Mouse (Mus musculus) bone marrow, adult 2 months (tissue): ENCODE results near the gene Kdelr1. TPM values are rescaled to one million over a fixed set of nuclear protein-coding genes. Genes with fewer than 3 reads are reported as not detected.

Experiments
- H3K27ac ChIP-seq: fragments of 200-500 bp; 2 replicates; pipeline ENCODE4 v1.5.1; 2012; ENCODE audit warnings: low read depth, mild to moderate bottlenecking, control low read depth, inconsistent platforms, low read length; ENCODE audit not compliant: control insufficient read depth, poor library complexity, insufficient read depth
- H3K4me1 ChIP-seq: fragments of 200-500 bp; 2 replicates; pipeline ENCODE4 v1.6.1; 2011; ENCODE audit warnings: low read length; ENCODE audit not compliant: control insufficient read depth, insufficient read depth
- H3K4me3 ChIP-seq: fragments of 200-500 bp; replicated peaks from 2 replicates; pipeline ENCODE3; 2011; ENCODE audit warnings: mild to moderate bottlenecking, low read depth, low read length, control low read depth; ENCODE audit not compliant: control insufficient read depth
- CTCF ChIP-seq: fragments of 200-500 bp; IDR thresholded peaks from 2 replicates; pipeline ENCODE4 v1.5.1; 2011; ENCODE audit warnings: low read length, control low read depth; ENCODE audit not compliant: control insufficient read depth, insufficient read depth
- POLR2A ChIP-seq: fragments of 200-500 bp; IDR thresholded peaks from 2 replicates; pipeline ENCODE4 v1.6.1; 2011; ENCODE audit warnings: low read depth, mild to moderate bottlenecking, control low read depth, low read length, borderline replicate concordance; ENCODE audit not compliant: control insufficient read depth
- WGBS: fragments of 180-500 bp; shearing (Covaris S2); methylation state at CpG from one replicate; pipeline ENCODE4 v1.1.7; 2018; 5-methylcytosine and 5-hydroxymethylcytosine counted together
- polyA plus RNA-seq: library from polyadenylated mRNA; stranded (reverse); fragments of >200 nt; gene quantifications from 2 replicates; pipeline ENCODE4 v1.2.4, GENCODE M21; 2011; ENCODE audit warnings: low replicate concordance; ENCODE audit not compliant: missing spikeins, insufficient read depth, insufficient read length

Kdelr1 gene
- polyA plus RNA-seq, 1 experiment: 69.2 TPM

DNA sequence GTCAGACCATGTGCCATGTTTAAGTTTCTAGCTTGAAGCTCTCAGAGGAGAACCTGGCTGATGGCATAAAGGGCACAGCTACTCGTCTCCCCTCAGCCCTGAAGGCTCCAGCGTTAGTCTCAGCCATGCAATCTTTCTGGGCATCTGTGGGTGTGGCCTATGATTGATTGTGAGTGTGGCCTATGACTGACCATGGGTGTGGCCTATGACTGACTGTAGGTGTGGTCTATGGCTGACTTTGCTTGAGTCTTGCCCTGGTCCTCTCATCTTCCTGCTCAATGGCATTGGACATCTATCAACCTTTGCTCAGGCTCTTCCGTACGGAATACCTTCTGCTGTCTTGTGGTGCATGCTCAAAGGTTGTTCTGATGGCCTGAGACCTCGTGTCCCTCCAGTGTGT, 29.0 kb downstream of the Kdelr1 start:
- Histone ChIP-seq H3K4me3 (no peak overlapping the region), H3K4me1 (no peaks in the 10 kb centered on the region; the same call in 1 of the 2 replicates), H3K27ac (no peak overlapping the region)
- TF ChIP-seq POLR2A (no peak), CTCF (no peak)
- 51% methylated on average over 5 of the region's 5 CpGs for WGBS

DNA sequence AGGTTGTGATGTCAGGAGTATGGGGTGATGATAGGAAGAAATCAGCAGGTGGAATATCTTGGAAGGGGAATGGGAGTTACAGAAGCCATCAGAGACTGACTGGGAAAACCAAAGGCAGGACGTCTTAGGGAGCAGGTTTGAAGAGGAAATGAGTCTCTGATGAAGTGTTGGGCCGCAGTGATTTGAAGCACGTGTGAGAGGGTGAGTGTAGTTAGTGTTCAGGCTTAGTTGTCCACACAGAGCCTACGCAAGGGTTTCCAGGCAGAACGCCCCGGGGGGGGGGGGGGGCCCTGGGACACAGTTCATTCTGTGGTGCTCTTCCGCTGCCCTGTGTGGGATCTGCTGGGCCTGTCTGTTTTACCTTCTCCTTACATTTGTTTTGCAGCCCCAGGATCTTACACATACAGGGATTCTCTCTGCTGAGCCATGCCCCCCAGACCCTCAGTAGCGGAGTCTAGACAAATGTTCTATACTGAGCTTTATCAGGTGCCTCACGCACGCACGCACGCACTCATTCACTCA, 30.0 kb downstream of the Kdelr1 start:
- Histone ChIP-seq H3K4me1 (peaks cover 1% of the 10 kb centered on the region; the same call in 1 of the 2 replicates), H3K4me3 (no peak overlapping the region), H3K27ac (no peak overlapping the region)
- no peak for TF ChIP-seq POLR2A
- no peak for TF ChIP-seq CTCF
- 70% methylated on average over 12 of the region's 12 CpGs for WGBS

DNA sequence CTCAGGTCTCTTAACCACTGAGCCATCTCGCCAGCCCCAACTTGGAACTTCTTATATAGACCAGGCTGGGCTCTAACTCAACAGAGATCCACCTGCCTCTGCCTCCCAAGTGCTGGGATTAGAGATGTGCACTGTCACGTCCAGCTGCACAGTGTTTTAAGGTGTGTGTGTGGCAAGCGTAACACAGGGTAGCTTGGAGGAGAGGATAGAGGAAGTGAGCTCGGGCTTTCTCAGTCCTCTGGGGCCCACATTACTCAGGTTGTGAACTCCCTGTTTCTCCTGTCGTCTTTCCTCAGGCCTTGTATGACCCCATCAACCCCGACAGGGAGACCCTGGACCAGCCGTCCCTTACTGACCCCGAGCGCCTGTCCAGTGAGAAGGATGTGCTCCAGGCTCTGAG, 34.0 kb downstream of the Kdelr1 start:
- TF ChIP-seq CTCF (no peak), POLR2A (no peak)
- WGBS: 67% methylated on average over 9 of the region's 9 CpGs
- no peak overlapping the region for H3K27ac ChIP-seq
- no peak overlapping the region for H3K4me3 ChIP-seq
- H3K4me1 ChIP-seq: peaks cover 1% of the 10 kb centered on the region; the same call in 1 of the 2 replicates

DNA sequence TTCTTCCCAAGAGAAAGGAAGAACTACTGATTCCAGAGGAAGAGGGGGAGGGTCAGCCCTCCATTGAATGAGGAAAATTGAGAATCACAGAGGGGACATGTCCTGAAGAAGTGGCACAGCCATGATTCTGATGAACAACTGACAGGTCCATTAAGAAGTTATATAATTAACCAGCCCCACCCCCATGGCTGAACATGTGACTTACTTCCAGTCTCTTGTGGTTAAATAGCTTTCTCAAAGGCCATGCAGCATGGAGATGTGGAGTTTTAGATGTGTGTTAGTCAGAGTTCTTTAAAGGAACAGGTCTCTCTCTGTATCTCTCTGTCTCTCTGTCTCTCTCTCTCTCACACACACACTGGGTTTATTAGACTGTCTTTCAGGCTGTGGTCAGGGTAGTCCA, 35.8 kb downstream of the Kdelr1 start:
- H3K4me3 ChIP-seq: no peak overlapping the region
- peaks cover 1% of the 10 kb centered on the region; the same call in 1 of the 2 replicates for H3K4me1 ChIP-seq
- no peak overlapping the region for H3K27ac ChIP-seq
- TF ChIP-seq CTCF (no peak), POLR2A (no peak)

DNA sequence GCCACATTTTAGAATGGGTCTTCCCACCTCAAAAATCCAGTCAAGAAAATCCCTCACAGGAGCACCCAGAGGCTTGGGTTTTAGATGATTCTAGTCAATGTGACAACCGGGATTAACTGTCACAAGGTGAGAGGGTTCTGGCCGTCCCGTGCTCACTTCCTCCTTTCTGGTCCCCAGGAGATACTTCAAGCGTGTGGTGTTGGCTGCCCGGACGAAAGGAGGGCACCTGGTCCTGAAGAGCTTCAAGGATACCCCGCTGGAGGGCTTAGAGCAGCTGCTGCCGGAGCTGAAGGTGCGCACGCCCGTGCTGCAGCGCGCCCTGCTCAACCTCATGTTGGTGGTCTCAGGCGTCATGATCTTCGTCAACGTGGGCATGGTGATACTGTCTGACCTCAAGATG, 36.6 kb downstream of the Kdelr1 start:
- H3K4me3 ChIP-seq: no peak overlapping the region
- WGBS: 70% methylated on average over 16 of the region's 16 CpGs
- no peak for TF ChIP-seq POLR2A
- peaks cover 1% of the 10 kb centered on the region; the same call in 1 of the 2 replicates for H3K4me1 ChIP-seq
- no peak overlapping the region for H3K27ac ChIP-seq

DNA sequence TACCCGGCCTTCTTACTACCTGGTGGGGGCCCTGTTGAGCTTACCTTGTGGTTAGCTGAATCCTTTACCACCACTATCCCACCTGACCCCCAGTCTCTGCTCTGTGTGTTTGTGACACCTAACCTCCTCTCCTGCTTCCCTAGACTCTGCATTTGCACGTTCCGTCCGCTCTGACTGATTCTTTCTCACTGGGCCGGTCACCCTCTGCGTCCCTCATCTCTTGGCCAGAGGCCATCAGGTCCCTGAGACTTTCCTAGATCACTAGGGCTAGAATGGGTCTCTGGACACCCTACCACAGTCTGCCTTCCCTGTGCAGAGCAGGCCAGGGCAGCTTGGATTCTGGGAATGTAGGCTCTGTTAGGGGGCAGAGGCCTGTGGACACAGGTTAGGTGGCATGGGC, 41.5 kb downstream of the Kdelr1 start:
- H3K4me3 ChIP-seq: no peak overlapping the region
- TF ChIP-seq POLR2A: no peak
- TF ChIP-seq CTCF: no peak
- no peak overlapping the region for H3K27ac ChIP-seq
- peaks cover 5% of the 10 kb centered on the region for H3K4me1 ChIP-seq
- 86% methylated on average over 6 of the region's 6 CpGs for WGBS

DNA sequence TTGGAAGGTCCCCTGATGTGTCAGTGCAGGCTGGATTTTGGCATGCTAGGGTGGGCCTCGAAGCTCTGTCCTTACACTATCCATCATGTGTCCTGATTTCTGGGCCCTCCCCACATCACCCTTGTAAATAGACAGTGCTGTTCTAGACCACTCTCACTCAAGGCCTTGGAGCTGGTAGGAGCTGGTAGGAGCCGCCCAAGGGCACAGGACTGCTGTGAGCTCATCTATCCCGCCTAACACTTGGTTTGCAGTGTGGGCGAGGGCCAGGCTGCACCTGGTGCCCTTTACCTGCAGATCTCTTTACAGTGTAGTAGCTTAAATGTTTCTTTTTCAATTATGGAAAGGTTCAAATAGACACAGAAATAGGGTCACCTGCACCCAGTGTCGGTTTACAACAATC, 42.4 kb downstream of the Kdelr1 start:
- 76% methylated on average over 5 of the region's 5 CpGs for WGBS
- Histone ChIP-seq H3K27ac (no peak overlapping the region), H3K4me3 (no peak overlapping the region), H3K4me1 (peaks cover 10% of the 10 kb centered on the region)
- TF ChIP-seq CTCF (no peak), POLR2A (no peak)

DNA sequence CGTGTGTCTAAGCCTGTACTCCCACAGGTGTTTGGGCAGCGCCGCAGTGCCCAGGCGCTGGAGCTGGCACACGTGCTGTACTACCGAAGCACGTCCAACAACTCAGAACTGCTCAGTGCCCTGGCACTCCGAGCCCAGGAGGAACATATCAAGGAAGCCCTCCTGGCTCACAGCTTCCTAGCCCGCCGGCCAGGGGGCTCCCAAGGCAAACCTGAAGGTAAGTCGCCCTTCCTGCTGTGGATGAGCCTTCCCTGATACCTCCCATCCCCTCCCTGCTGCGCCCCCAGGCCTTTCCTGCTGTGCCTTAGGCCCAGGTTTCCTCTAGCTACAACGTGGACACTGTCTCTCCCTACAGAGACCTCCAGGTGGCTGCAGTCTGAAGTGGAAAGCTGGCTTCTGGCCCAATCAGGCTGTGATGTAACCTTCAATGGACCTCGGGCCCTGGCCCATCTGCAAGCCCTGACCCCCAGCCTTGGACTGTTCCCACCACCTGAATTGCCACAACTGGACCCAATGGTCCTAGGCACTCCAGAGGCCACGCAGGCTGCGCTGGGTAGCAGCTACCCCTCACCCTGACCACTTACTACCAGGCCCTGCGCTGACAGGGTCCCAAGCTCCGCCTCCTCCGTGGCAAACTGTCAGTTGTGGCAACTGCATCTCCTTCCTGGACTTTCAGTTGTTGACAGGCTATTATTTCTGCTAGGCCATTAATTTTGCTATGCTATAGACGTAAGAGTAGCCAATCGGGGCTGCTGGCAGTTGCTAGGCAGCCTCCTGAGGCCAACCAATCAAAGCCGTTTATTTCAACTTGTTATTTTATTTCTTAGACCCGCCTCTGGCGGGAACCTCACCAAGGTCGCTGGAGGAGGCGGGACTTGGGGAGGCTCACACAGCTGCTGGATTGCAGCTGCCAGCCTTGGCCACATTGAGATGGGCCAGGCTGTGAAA, 43.8 kb downstream of the Kdelr1 start:
- Histone ChIP-seq H3K4me1 (peaks cover 10% of the 10 kb centered on the region), H3K27ac (peak overlapping the region; percentile 91), H3K4me3 (peak overlapping the region; percentile 74)
- peak; percentile 76; the same call in 1 of the 2 replicates for TF ChIP-seq POLR2A
- TF ChIP-seq CTCF: no peak
- 12% methylated on average over 26 of the region's 26 CpGs for WGBS
